Comparison of ENCODE assay signal across 11 mouse cellular contexts in genomic region chr8:110792574-110793200, GRCm38 (mm10). TPM values are rescaled to one million over a fixed set of nuclear protein-coding genes. Genes with fewer than 3 reads are reported as not detected.
DNase-seq lines count a peak whose midpoint lies in the region; ATAC-seq lines count a peak whose summit lies in the region.
"Had no signal": no experiment of that assay in that cellular context is flagged by ENCODE, and none has a peak within 500 bp of the region (broad histone marks: within the 10 kb centered on the region; RNA-seq: fewer than 3 reads in every experiment).

No protein-coding gene starts in this region.

- no peak overlapping the region for H3K4me3 ChIP-seq in limb, embryonic 13.5 days
- no peak overlapping the region for H3K4me3 ChIP-seq in limb, embryonic 10.5 days
- H3K4me3 ChIP-seq in stomach, embryonic 14.5 days (ENCODE audit: low read depth, low read length), result no peak overlapping the region
- no peak overlapping the region for H3K4me3 ChIP-seq in forebrain, embryonic 10.5 days

- H3K4me1 ChIP-seq in limb, embryonic 13.5 days, result peaks cover 10% of the 10 kb centered on the region
- H3K4me1 ChIP-seq in limb, embryonic 10.5 days, result peaks cover 7% of the 10 kb centered on the region; the same call in 1 of the 2 replicates
- peaks cover 10% of the 10 kb centered on the region for H3K4me1 ChIP-seq in stomach, embryonic 14.5 days (ENCODE audit: control insufficient read depth, insufficient read depth, low read length)
- H3K4me1 ChIP-seq in forebrain, embryonic 10.5 days, result no peaks in the 10 kb centered on the region; the same call in 1 of the 2 replicates

- intact Hi-C loops in left cerebral cortex, postnatal 36 days (cut with DNase I), result no loop called here

- DNase-seq in cerebellum, postnatal 10 days, result peak; percentile 75 to 79
- no peak for DNase-seq in cerebellum, adult 18-20 months
- DNase-seq in limb, embryonic 10.5 days (ENCODE audit: low spot score), result no peak
- DNase-seq in left cerebral cortex, postnatal 36 days (ENCODE audit: low spot score in 2 of 2), result peak; percentile 33 to 37
- DNase-seq in adrenal gland, postnatal 10 days, result no peak
- no peak for DNase-seq in forebrain, embryonic 10.5 days (ENCODE audit: extremely low spot score, low spot score)
- DNase-seq: adrenal gland, postnatal 25 days; thymus, postnatal 4 days had no signal

- H3K27ac ChIP-seq in limb, embryonic 13.5 days, result no peak overlapping the region
- H3K27ac ChIP-seq in limb, embryonic 10.5 days, result no peak overlapping the region
- peak overlapping the region; percentile 39; the same call in 1 of the 2 replicates for H3K27ac ChIP-seq in stomach, embryonic 14.5 days (ENCODE audit: low read length)
- H3K27ac ChIP-seq in forebrain, embryonic 10.5 days, result no peak overlapping the region

- no peak overlapping the region for H3K4me2 ChIP-seq in limb, embryonic 13.5 days (replicated peaks)
- H3K4me2 ChIP-seq in stomach, embryonic 14.5 days (replicated peaks; ENCODE audit: low read depth, low read length), result no peak overlapping the region

- 0 out of 2 replicates have a peak, but pooled peaks have one; percentile 28 for ATAC-seq in limb, embryonic 13.5 days (ENCODE audit: low FRiP score, low read depth)
- peak; percentile 46 for ATAC-seq in stomach, embryonic 14.5 days (ENCODE audit: insufficient number of reproducible peaks, insufficient read depth, low FRiP score, low read depth)

- no peaks in the 10 kb centered on the region for H3K36me3 ChIP-seq in limb, embryonic 13.5 days
- no peaks in the 10 kb centered on the region for H3K36me3 ChIP-seq in limb, embryonic 10.5 days
- no peaks in the 10 kb centered on the region for H3K36me3 ChIP-seq in stomach, embryonic 14.5 days (ENCODE audit: control insufficient read depth, insufficient read depth, low read length)
- H3K36me3 ChIP-seq in forebrain, embryonic 10.5 days (replicated peaks), result no peaks in the 10 kb centered on the region

- peak overlapping the region; percentile 19; the same call in 1 of the 2 replicates for H3K9ac ChIP-seq in limb, embryonic 13.5 days
- no peak overlapping the region for H3K9ac ChIP-seq in stomach, embryonic 14.5 days (replicated peaks; ENCODE audit: low read depth, low read length)

- H3K9me3 ChIP-seq in limb, embryonic 13.5 days, result 0 out of 2 replicates have a peak, but pooled peaks cover 8% of the 10 kb centered on the region
- no peaks in the 10 kb centered on the region for H3K9me3 ChIP-seq in limb, embryonic 10.5 days (replicated peaks)
- no peaks in the 10 kb centered on the region for H3K9me3 ChIP-seq in stomach, embryonic 14.5 days (ENCODE audit: control insufficient read depth, low read depth, low read length)
- peaks cover 13% of the 10 kb centered on the region; the same call in 1 of the 2 replicates for H3K9me3 ChIP-seq in forebrain, embryonic 10.5 days

- no peaks in the 10 kb centered on the region for H3K27me3 ChIP-seq in limb, embryonic 13.5 days
- H3K27me3 ChIP-seq in limb, embryonic 10.5 days (ENCODE audit: low read depth, poor library complexity, severe bottlenecking), result no peaks in the 10 kb centered on the region
- H3K27me3 ChIP-seq in stomach, embryonic 14.5 days (ENCODE audit: control insufficient read depth, insufficient read depth, low read length), result no peaks in the 10 kb centered on the region
- no peaks in the 10 kb centered on the region for H3K27me3 ChIP-seq in forebrain, embryonic 10.5 days (ENCODE audit: poor library complexity, severe bottlenecking)

- WGBS in limb, embryonic 13.5 days, result 65% methylated on average over 11 of the region's 11 CpGs
- WGBS in limb, embryonic 10.5 days, result 78% methylated on average over 11 of the region's 11 CpGs
- 31% methylated on average over 11 of the region's 11 CpGs for WGBS in stomach, embryonic 14.5 days
- WGBS in forebrain, embryonic 10.5 days, result 87% methylated on average over 11 of the region's 11 CpGs

RNA-seq across cellular contexts. Expression of gene Il34, which starts 13.0 kb away (rescaled TPM):
- 0.29 and 1.1 TPM in 2 replicates for polyA plus RNA-seq in limb, embryonic 13.5 days (2015; fragmentation: Nextera tagmentation; extraction: Ambion mirVana)
- polyA plus RNA-seq in limb, embryonic 10.5 days (2016; fragmentation: Nextera tagmentation; extraction: Ambion mirVana), result 0.15 TPM in 1 of 2 replicates, not detected in the other
- 100 to 1,000 TPM; 103 to 107 TPM for total RNA-seq in left cerebral cortex, postnatal 36 days (2021)
- polyA plus RNA-seq in stomach, embryonic 14.5 days (2014; fragmentation: Nextera tagmentation; extraction: Ambion mirVana), result 1.2 and 1.5 TPM in 2 replicates
- 1 to 10 TPM; 8.6 to 9.9 TPM for total RNA-seq in adrenal gland, postnatal 10 days (2021)
- polyA plus RNA-seq in forebrain, embryonic 10.5 days (2016; fragmentation: Nextera tagmentation; extraction: Ambion mirVana), result 0.24 and 0.25 TPM in 2 replicates
- total RNA-seq: neutrophil, adult 5-6 weeks had no signal

RNA-seq across cellular contexts. Expression of gene Cog4, which starts 53.7 kb away (rescaled TPM):
- polyA plus RNA-seq in limb, embryonic 13.5 days (2015; fragmentation: Nextera tagmentation; extraction: Ambion mirVana), result 80.8 and 86.4 TPM in 2 replicates
- 75.8 and 87.0 TPM in 2 replicates for polyA plus RNA-seq in limb, embryonic 10.5 days (2016; fragmentation: Nextera tagmentation; extraction: Ambion mirVana)
- total RNA-seq in left cerebral cortex, postnatal 36 days (2021), result 10 to 100 TPM; 51.7 to 61.4 TPM
- 61.5 and 67.4 TPM in 2 replicates for polyA plus RNA-seq in stomach, embryonic 14.5 days (2014; fragmentation: Nextera tagmentation; extraction: Ambion mirVana)
- 10 to 100 TPM; 75.3 to 89.4 TPM for total RNA-seq in adrenal gland, postnatal 10 days (2021)
- 71.0 and 73.2 TPM in 2 replicates for polyA plus RNA-seq in forebrain, embryonic 10.5 days (2016; fragmentation: Nextera tagmentation; extraction: Ambion mirVana)

RNA-seq across cellular contexts. Expression of gene Sf3b3, which starts 53.9 kb away (rescaled TPM):
- 160 and 171 TPM in 2 replicates for polyA plus RNA-seq in limb, embryonic 13.5 days (2015; fragmentation: Nextera tagmentation; extraction: Ambion mirVana)
- 232 and 238 TPM in 2 replicates for polyA plus RNA-seq in limb, embryonic 10.5 days (2016; fragmentation: Nextera tagmentation; extraction: Ambion mirVana)
- 10 to 100 TPM; 57.9 to 65.3 TPM for total RNA-seq in left cerebral cortex, postnatal 36 days (2021)
- polyA plus RNA-seq in stomach, embryonic 14.5 days (2014; fragmentation: Nextera tagmentation; extraction: Ambion mirVana), result 148 TPM in 2 replicates
- 10 to 100 TPM; 61.0 to 74.0 TPM for total RNA-seq in adrenal gland, postnatal 10 days (2021)
- polyA plus RNA-seq in forebrain, embryonic 10.5 days (2016; fragmentation: Nextera tagmentation; extraction: Ambion mirVana), result 247 and 254 TPM in 2 replicates

Comparison
In these comparisons a context has a peak if more than half of its experiments do, and no peak if none do; other contexts are left out.
1. DNase-seq: peak in cerebellum, postnatal 10 days (2 of 2) and left cerebral cortex, postnatal 36 days (2 of 2); none in cerebellum, adult 18-20 months (0 of 2), limb, embryonic 10.5 days (single experiment), adrenal gland, postnatal 10 days (single experiment) and forebrain, embryonic 10.5 days (single experiment).